Mouse (Mus musculus) right cerebral cortex, postnatal 25 days (tissue): ENCODE measurements at regions not wholly inside any gene's neighbourhood (a gene's known extent, or its start where the extent isn't known, plus 50 kb on each side); places are given as distances from the start of the nearest gene placed in this dataset.
"Not testable (repeated sequence)": the region's sequence is repeated elsewhere in the genome, so short reads cannot be mapped to it uniquely, and the experiment has no call there.

Experiments used
- DNase-seq: peaks from one replicate; pipeline ENCODE4 v3.0.0; 2022

GRCm38 (mm10) chr12:16374331-16374996 is 236.3 kb downstream of the Lpin1 start:
- no peak for DNase-seq

DNA sequence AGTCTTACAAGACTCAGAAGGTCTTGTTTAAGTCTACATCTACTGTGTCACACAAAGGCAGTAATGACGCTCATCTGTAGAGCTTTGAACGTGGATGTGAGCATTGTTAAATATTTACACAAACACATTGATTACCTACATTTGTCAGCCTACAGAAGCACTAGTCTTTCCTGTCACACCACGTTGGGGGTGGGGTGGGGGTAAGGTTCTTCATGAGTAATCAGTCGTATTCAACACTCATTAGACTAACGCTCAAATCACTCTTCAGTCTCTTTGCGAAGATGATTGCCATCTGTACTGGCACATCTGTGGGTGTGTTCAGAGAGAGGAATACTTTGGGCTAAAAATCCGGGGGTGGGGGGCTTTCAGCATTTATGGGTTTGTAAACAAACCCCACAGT is 240.7 kb downstream of the Lpin1 start:
- DNase-seq = no peak

DNA sequence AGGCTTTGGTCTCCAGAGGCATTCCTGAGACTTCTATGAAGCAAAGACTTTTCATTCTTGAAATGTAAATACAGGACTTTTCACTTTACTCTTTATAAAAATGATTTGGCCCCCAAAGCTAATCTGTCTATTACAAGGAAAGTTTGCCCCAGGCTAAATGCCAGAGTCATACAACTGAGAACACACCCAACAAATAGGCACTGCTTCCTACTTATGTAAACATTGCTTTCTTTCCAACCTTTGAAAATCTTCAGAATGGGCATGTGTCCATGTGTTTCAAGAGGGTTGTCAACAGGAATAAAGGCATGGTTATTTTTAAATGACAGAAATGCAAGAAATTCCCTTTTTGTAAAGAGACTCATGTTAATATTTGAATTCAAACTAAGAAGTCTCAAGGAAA is 248.4 kb downstream of the Lpin1 start:
- DNase-seq = no peak

DNA sequence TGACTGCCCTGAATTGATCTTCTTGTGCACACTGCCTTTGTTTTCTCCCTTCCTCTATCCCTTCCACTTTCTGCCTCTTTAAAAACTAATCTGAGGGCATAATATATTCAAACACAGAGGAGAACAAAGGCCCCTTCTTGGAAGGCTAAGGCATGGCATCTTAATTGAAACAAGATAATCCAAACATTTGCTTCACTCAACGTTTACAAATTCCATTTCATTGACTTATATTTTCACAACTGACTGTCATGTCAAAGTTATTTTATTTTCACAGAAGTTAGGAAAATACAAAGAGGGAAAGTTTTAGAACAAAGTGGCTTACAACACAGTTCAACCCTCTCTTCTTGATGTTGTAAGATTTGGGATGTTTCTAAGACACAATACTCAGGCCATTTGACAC is 251.9 kb downstream of the Lpin1 start:
- DNase-seq = no peak

DNA sequence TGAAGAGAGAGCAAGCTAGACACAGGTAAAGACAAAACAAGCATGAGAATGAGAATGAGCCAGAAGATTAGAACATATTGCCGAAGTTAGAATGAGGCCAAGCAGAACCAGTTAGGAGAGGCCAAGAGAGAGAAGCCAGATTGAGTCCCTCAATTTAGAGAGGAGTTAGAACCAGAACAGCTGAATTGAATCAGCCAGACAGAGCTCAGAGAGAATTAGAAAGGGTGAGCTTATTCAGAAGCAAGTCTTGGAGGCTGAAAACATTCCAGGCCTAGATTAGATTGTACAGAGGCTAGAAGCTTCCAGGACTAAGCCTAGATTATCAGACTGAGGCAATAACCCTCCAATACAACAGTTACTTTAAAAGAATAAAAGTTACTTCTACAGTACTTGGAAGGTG is 256.1 kb downstream of the Lpin1 start:
- DNase-seq = no peak

DNA sequence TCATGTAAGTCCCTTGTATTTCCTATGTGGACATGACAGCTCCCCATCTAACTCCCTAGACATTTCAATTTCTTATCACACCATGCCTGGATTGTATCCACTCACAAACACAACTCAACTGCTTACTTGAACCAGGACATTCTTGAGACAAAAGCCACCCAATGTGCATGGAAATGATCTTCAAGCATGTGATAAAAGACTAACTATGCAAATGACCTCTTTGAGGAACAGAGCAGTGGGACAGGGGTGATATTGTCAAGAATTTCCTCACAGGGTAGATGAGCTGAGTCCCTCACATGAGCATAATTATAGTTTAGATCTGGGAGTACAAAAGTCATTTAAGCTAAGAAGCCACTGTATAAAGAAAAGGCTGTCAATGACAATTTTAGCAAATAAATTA is 259.0 kb downstream of the Lpin1 start:
- no peak for DNase-seq

- no peak for DNase-seq
These were observed 261.5 kb downstream of the Lpin1 start for GRCm38 (mm10) chr12:16349310-16349709.

DNA sequence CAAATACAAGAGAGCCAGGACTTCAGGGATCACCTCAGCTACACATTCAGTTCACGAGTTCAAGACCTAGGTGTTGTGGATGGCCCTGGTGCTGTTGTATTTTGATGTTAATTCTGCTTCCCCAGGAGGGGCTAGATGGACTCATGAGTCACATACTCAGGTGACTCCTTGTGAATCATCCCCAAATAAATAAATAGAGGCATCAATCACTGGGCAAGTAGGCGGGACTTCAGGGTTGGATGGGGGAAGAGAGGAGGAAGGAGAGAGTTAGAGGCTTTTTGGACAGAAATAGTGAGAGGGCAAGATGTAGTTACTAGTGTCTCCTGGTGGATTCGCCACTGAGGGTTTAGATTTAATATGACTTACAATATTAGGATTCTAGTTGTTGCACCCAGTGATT is 266.7 kb downstream of the Lpin1 start:
- DNase-seq = no peak

- DNase-seq = not testable (repeated sequence)
These were observed 268.7 kb downstream of the Lpin1 start for GRCm38 (mm10) chr12:16342030-16342429.

- no peak for DNase-seq
These were observed 279.3 kb downstream of the Lpin1 start for GRCm38 (mm10) chr12:16331456-16331855.

GRCm38 (mm10) chr12:16329129-16329528 is 281.6 kb downstream of the Lpin1 start:
- DNase-seq = no peak

- no peak for DNase-seq
These were observed 290.0 kb downstream of the Lpin1 start for GRCm38 (mm10) chr12:16320536-16321402.

DNA sequence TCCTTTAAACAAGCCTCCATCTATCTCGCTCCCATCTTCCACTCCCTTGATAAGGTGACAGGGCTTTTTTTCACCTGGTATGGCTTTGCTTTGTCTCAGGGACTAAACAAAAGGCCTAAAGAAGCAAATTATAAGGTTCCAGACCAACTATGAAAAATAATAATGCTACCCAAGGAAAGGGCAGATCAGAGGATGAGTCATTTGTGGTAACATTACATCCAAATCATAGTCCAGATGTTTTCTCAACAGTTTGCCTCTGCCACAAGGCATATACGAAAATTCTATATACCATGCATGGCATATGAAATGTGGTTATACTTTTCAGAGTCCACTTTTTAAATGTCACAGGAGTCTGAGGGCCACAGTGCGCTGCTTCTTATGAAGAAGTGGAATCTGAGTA is 302.7 kb downstream of the Lpin1 start:
- DNase-seq = no peak

DNA sequence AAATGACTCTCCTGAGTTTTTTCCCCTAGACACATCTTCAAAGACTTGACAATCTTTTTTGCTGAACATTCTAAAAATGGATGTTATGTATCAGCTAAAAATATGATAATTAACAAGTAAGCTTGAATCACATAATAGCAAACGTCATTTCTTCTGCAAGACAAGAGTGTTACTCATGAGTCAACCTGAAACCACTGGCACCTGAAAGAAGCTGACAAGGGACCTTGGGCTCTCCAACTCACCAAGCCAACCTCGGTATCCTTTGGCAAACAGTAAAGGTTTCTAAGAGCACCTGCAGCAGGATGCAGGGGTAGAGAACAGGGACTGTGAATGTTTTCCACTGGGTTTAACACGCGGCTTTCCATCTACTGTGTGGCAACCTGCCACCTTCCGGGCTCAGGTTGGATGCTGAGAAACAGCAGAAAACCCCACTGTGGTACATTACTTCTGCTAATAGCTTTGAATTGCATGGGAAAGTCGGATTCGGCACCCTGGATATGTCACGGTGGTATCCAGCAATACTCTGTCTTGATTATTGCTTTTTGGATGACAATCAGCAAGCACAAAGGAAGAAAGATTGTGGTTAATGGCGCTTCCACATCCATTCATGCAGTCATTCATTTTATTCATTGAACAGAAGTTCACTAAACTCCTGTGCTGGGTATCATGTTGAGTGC is 305.9 kb downstream of the Lpin1 start:
- no peak for DNase-seq

GRCm38 (mm10) chr12:16285061-16285460 is 325.7 kb downstream of the Lpin1 start:
- no peak for DNase-seq

- DNase-seq = no peak
These were observed 331.6 kb downstream of the Lpin1 start for GRCm38 (mm10) chr12:16279146-16279545.

GRCm38 (mm10) chr12:16277567-16278332 is 333.0 kb downstream of the Lpin1 start:
- no peak for DNase-seq

DNA sequence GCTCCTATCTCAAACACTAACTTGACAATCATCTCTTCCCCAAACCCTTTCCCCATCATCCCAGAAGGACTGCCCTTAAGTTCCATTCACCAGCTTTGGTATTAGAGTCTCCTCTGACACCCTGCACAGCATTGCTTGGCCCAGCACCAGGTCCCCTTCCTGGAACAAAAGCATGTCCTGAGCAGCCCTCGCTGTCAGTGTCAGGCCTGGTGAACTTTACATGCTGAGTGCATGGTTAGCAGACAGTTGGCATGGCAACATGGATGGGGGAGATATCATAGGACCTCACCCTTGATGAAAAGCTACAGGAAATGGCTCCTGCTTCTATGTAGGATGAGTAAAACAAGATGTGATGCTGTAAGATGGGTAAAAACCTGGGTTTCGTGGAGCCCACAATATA is 333.6 kb downstream of the Lpin1 start:
- DNase-seq = no peak

- no peak for DNase-seq
These were observed 334.5 kb downstream of the Lpin1 start for GRCm38 (mm10) chr12:16276301-16276700.

DNA sequence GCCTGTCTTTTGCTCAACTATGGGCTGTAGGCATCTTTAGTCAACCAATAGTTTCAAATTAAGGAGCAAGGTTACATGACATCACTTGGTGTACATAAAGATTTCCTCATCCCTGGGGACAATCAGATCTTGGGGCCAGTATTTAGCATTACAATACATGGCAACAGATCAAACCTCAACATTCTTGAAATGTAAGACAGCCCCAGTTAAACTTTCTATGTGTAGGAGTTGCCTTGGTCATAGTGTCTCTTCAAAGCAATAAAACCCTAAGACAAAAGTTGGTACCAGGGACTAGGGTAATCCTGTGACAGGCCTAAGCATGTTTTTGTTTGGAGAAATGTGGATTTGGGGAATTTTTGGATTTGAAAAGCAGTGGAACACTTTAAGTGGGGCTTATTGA is 338.3 kb downstream of the Lpin1 start:
- no peak for DNase-seq

DNA sequence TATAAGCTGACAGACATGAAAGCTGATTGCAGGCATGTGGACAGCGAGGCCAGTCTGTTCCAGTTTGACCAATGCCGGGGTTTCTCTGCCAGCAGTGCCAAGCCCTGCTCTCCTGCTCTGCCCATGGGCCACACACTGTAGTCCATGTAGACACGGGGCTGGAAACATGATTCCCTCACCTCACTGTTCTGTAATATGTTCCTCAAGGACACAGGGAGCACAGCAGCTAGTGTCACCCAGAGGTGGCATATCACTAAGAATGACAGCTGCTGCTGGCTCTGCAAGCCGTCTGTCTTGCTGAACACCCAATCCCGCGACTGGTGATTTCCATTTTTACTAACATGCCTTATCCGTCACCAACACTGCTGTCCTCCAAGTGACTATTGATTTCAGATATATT is 339.9 kb downstream of the Lpin1 start:
- DNase-seq = no peak

- DNase-seq = no peak
These were observed 341.1 kb downstream of the Lpin1 start for GRCm38 (mm10) chr12:16269706-16270105.

DNA sequence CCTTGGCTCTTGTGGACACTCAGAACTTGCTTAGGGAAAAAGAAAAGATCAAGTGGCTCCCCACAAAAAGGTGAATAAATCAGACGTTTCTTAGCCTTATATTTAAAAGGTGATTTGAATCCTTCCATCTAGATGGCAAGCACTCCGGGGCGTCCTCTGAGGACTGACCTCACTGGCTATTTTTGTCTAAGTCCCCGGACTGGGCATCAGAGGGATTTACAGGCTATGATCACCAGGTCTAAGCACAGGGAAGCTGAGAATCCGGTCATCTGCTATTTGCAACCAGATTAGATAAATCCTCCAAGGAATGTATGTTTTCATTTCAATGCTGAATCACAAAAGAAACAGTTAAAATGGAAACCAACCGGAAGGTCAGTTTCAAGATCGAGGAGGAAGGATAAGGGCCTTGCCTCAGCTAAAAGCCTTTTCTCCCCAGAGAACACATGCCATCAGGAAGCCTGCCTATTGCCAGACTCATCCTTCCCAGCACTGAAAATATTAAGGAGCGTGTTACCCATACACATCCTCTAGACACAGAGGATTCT is 342.1 kb downstream of the Lpin1 start:
- DNase-seq = no peak
